Mouse (Mus musculus): ENCODE data around the gene Igfbp4. TPM values are rescaled to one million over a fixed set of nuclear protein-coding genes. Genes with fewer than 3 reads are reported as not detected.

Igfbp4 gene
- polyA plus RNA-seq, 1 experiment from 2014 or later = 437 TPM

- 76% methylated on average over 2 of the region's 2 CpGs for WGBS
- Histone ChIP-seq H3K9me3 (no peaks in the 10 kb centered on the region), H3K27me3 (ENCODE audit: insufficient read depth, poor library complexity, severe bottlenecking) (no peaks in the 10 kb centered on the region), H3K36me3 (no peaks in the 10 kb centered on the region), H3K4me3 (no peak overlapping the region), H3K4me1 (replicated peaks) (peaks cover 11% of the 10 kb centered on the region; the same call in 1 of the 2 replicates), H3K27ac (no peak overlapping the region)
- no peak for DNase-seq (ENCODE audit: low spot score)
These were observed 50.6 kb downstream of the Igfbp4 start for GRCm38 (mm10) chr11:99091666-99092065.

GRCm38 (mm10) chr11:99093740-99094139 is 52.7 kb downstream of the Igfbp4 start:
- Histone ChIP-seq H3K4me1 (replicated peaks) (0 out of 2 replicates have a peak, but pooled peaks cover 3% of the 10 kb centered on the region), H3K4me3 (no peak overlapping the region), H3K27me3 (ENCODE audit: insufficient read depth, poor library complexity, severe bottlenecking) (no peaks in the 10 kb centered on the region), H3K27ac (no peak overlapping the region), H3K9me3 (no peaks in the 10 kb centered on the region), H3K36me3 (no peaks in the 10 kb centered on the region)
- no peak for DNase-seq (ENCODE audit: low spot score)
- WGBS = 89% methylated on average over 7 of the region's 7 CpGs

GRCm38 (mm10) chr11:99094911-99095676 is 54.0 kb downstream of the Igfbp4 start:
- H3K27ac ChIP-seq = peak overlapping the region; percentile 1
- no peaks in the 10 kb centered on the region for H3K27me3 ChIP-seq (ENCODE audit: insufficient read depth, poor library complexity, severe bottlenecking)
- H3K36me3 ChIP-seq = no peaks in the 10 kb centered on the region
- no peaks in the 10 kb centered on the region for H3K9me3 ChIP-seq
- no peak for DNase-seq (ENCODE audit: low spot score)
- H3K4me3 ChIP-seq = no peak overlapping the region
- WGBS = 49% methylated on average over 2 of the region's 2 CpGs
- 0 out of 2 replicates have a peak, but pooled peaks cover 3% of the 10 kb centered on the region for H3K4me1 ChIP-seq (replicated peaks)

- Histone ChIP-seq H3K4me3 (no peak overlapping the region), H3K4me1 (replicated peaks) (0 out of 2 replicates have a peak, but pooled peaks cover 3% of the 10 kb centered on the region), H3K36me3 (no peaks in the 10 kb centered on the region), H3K27ac (no peak overlapping the region), H3K27me3 (ENCODE audit: insufficient read depth, poor library complexity, severe bottlenecking) (no peaks in the 10 kb centered on the region), H3K9me3 (no peaks in the 10 kb centered on the region)
- DNase-seq (ENCODE audit: low spot score) = no peak
- WGBS = 75% methylated on average over 4 of the region's 4 CpGs
These were observed 54.7 kb downstream of the Igfbp4 start for GRCm38 (mm10) chr11:99095759-99096158.

GRCm38 (mm10) chr11:99096417-99096816 is 55.4 kb downstream of the Igfbp4 start:
- Histone ChIP-seq H3K9me3 (no peaks in the 10 kb centered on the region), H3K27ac (no peak overlapping the region), H3K4me1 (replicated peaks) (0 out of 2 replicates have a peak, but pooled peaks cover 3% of the 10 kb centered on the region), H3K36me3 (no peaks in the 10 kb centered on the region), H3K4me3 (no peak overlapping the region), H3K27me3 (ENCODE audit: insufficient read depth, poor library complexity, severe bottlenecking) (no peaks in the 10 kb centered on the region)
- WGBS = 83% methylated on average over 4 of the region's 4 CpGs
- no peak for DNase-seq (ENCODE audit: low spot score)

- Histone ChIP-seq H3K36me3 (no peaks in the 10 kb centered on the region), H3K27me3 (ENCODE audit: insufficient read depth, poor library complexity, severe bottlenecking) (no peaks in the 10 kb centered on the region), H3K4me1 (replicated peaks) (0 out of 2 replicates have a peak, but pooled peaks cover 3% of the 10 kb centered on the region), H3K4me3 (no peak overlapping the region), H3K27ac (no peak overlapping the region), H3K9me3 (no peaks in the 10 kb centered on the region)
- no peak for DNase-seq (ENCODE audit: low spot score)
- WGBS = 84% methylated on average over 8 of the region's 8 CpGs
These were observed 56.1 kb downstream of the Igfbp4 start for GRCm38 (mm10) chr11:99096996-99097774.

- Histone ChIP-seq H3K4me1 (replicated peaks) (0 out of 2 replicates have a peak, but pooled peaks cover 3% of the 10 kb centered on the region), H3K27ac (no peak overlapping the region), H3K36me3 (no peaks in the 10 kb centered on the region), H3K27me3 (ENCODE audit: insufficient read depth, poor library complexity, severe bottlenecking) (no peaks in the 10 kb centered on the region), H3K9me3 (no peaks in the 10 kb centered on the region), H3K4me3 (no peak overlapping the region)
- 90% methylated on average over 9 of the region's 9 CpGs for WGBS
- no peak for DNase-seq (ENCODE audit: low spot score)
These were observed 57.9 kb downstream of the Igfbp4 start for GRCm38 (mm10) chr11:99098924-99099323.

- DNase-seq (ENCODE audit: low spot score) = no peak
- Histone ChIP-seq H3K9me3 (no peaks in the 10 kb centered on the region), H3K4me1 (replicated peaks) (0 out of 2 replicates have a peak, but pooled peaks cover 3% of the 10 kb centered on the region), H3K4me3 (no peak overlapping the region), H3K27me3 (ENCODE audit: insufficient read depth, poor library complexity, severe bottlenecking) (no peaks in the 10 kb centered on the region), H3K36me3 (no peaks in the 10 kb centered on the region), H3K27ac (no peak overlapping the region)
- 88% methylated on average over 7 of the region's 7 CpGs for WGBS
These were observed 58.5 kb downstream of the Igfbp4 start for GRCm38 (mm10) chr11:99099516-99099915.

GRCm38 (mm10) chr11:99100215-99100614 is 59.2 kb downstream of the Igfbp4 start:
- 89% methylated on average over 5 of the region's 5 CpGs for WGBS
- Histone ChIP-seq H3K9me3 (no peaks in the 10 kb centered on the region), H3K4me3 (no peak overlapping the region), H3K27ac (0 out of 2 replicates have a peak overlapping the region, but pooled peaks have one; percentile 13), H3K27me3 (ENCODE audit: insufficient read depth, poor library complexity, severe bottlenecking) (no peaks in the 10 kb centered on the region), H3K4me1 (replicated peaks) (0 out of 2 replicates have a peak, but pooled peaks cover 2% of the 10 kb centered on the region), H3K36me3 (no peaks in the 10 kb centered on the region)
- DNase-seq (ENCODE audit: low spot score) = no peak

GRCm38 (mm10) chr11:99101693-99102092 is 60.6 kb downstream of the Igfbp4 start:
- Histone ChIP-seq H3K4me1 (replicated peaks) (peaks cover 9% of the 10 kb centered on the region), H3K27ac (no peak overlapping the region), H3K4me3 (no peak overlapping the region), H3K27me3 (ENCODE audit: insufficient read depth, poor library complexity, severe bottlenecking) (no peaks in the 10 kb centered on the region), H3K9me3 (no peaks in the 10 kb centered on the region), H3K36me3 (no peaks in the 10 kb centered on the region)
- DNase-seq (ENCODE audit: low spot score) = no peak
- WGBS = 88% methylated on average over 8 of the region's 8 CpGs

GRCm38 (mm10) chr11:99102575-99103270 is 61.7 kb downstream of the Igfbp4 start:
- Histone ChIP-seq H3K9me3 (no peaks in the 10 kb centered on the region), H3K4me1 (replicated peaks) (peaks cover 19% of the 10 kb centered on the region), H3K27me3 (ENCODE audit: insufficient read depth, poor library complexity, severe bottlenecking) (no peaks in the 10 kb centered on the region), H3K27ac (no peak overlapping the region), H3K36me3 (no peaks in the 10 kb centered on the region), H3K4me3 (no peak overlapping the region)
- no peak for DNase-seq (ENCODE audit: low spot score)
- WGBS = 86% methylated on average over 9 of the region's 9 CpGs
